ENCODE assay signal across 11 mouse cellular contexts in the genomic region with DNA sequence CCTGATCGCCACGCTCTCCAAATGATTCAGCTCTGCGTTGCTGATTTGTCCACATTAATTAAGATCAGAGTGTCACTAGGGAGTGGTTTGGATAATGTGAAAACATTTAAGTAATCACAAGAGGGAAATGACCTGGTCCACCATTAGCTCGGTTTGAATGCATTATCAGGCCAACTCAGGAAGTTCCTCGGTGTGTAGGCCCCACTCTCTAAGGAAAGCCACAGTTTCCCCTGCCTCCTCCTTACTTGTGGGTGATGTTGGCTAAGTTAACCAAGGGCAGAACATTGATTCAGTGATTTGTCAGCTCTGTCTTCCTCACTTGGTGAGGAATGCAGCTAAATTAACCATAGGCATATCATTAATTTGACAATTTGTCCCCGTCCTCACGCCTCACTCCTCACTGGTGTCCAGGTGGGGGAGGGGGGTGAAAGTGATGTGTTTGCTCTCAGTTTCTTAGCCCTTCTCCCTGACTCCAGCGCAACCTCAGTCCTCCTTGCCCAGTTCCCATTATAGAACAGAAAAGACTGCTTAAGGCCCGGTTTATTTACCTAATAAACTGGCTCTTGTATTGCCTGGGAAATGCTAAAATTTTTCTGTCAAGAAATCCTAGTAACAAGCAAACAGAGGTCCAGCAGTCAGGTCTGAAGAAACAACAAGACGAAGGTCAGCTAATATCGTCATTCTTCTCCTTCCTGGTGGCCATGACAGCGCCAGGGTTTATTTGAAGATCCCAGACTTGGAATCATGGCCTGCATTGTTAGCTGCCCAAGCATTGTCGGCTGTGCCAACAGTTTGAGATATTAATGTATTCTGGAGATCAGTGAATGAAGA.
DNase-seq lines count a peak whose midpoint lies in the region; ATAC-seq lines count a peak whose summit lies in the region.
"Had no signal": no experiment of that assay in that cellular context is flagged by ENCODE, and none has a peak within 500 bp of the region (broad histone marks: within the 10 kb centered on the region; RNA-seq: fewer than 3 reads in every experiment).

No protein-coding gene starts in this region.

- no peak overlapping the region for H3K4me3 ChIP-seq in forebrain, embryonic 14.5 days (ENCODE audit: low read depth, low read length)
- no peak overlapping the region for H3K4me3 ChIP-seq in limb, embryonic 12.5 days (replicated peaks)
- H3K4me3 ChIP-seq: erythroblast, embryonic 14.5 days had no signal

- H3K27ac ChIP-seq in forebrain, embryonic 14.5 days (ENCODE audit: low read depth, low read length): peak overlapping the region; percentile 79
- H3K27ac ChIP-seq in limb, embryonic 12.5 days: 0 out of 2 replicates have a peak overlapping the region, but pooled peaks have one; percentile 78

- H3K27me3 ChIP-seq in forebrain, embryonic 14.5 days (replicated peaks; ENCODE audit: control insufficient read depth, insufficient read depth, low read length): peaks cover 18% of the 10 kb centered on the region
- H3K27me3 ChIP-seq in limb, embryonic 12.5 days: peaks cover 17% of the 10 kb centered on the region; the same call in 1 of the 2 replicates

- WGBS in forebrain, embryonic 14.5 days: 17% methylated on average over 13 of the region's 13 CpGs
- 41% methylated on average over 13 of the region's 13 CpGs for WGBS in limb, embryonic 12.5 days

- H3K9ac ChIP-seq in forebrain, embryonic 14.5 days (ENCODE audit: low read length): peak overlapping the region; percentile 42; the same call in 1 of the 2 replicates
- H3K9ac ChIP-seq in limb, embryonic 12.5 days (replicated peaks): no peak overlapping the region

- no peaks in the 10 kb centered on the region for H3K36me3 ChIP-seq in forebrain, embryonic 14.5 days (ENCODE audit: control insufficient read depth, insufficient read depth, low read length)
- H3K36me3 ChIP-seq in limb, embryonic 12.5 days: no peaks in the 10 kb centered on the region

- 0 out of 2 replicates have a peak, but pooled peaks have one; percentile 10 for ATAC-seq in forebrain, embryonic 14.5 days
- ATAC-seq in limb, embryonic 12.5 days (ENCODE audit: insufficient number of reproducible peaks, insufficient read depth, low FRiP score, low TSS enrichment, low read depth): no peak
- no peak for ATAC-seq in cerebellum, adult (ENCODE audit: insufficient number of reproducible peaks, low FRiP score, low TSS enrichment)

- peak overlapping the region; percentile 40 for H3K4me2 ChIP-seq in forebrain, embryonic 14.5 days (ENCODE audit: low read length)
- H3K4me2 ChIP-seq in limb, embryonic 12.5 days: peak overlapping the region; percentile 20

- H3K9me3 ChIP-seq in forebrain, embryonic 14.5 days (replicated peaks; ENCODE audit: control insufficient read depth, low read length): no peaks in the 10 kb centered on the region
- H3K9me3 ChIP-seq in limb, embryonic 12.5 days: peaks cover 3% of the 10 kb centered on the region; the same call in 1 of the 2 replicates

- peaks cover 38% of the 10 kb centered on the region for H3K4me1 ChIP-seq in forebrain, embryonic 14.5 days (ENCODE audit: control insufficient read depth, insufficient read depth, low read length)
- H3K4me1 ChIP-seq in limb, embryonic 12.5 days (replicated peaks): peaks cover 44% of the 10 kb centered on the region

- DNase-seq in lung, postnatal 36 days: peak; percentile 14
- no peak for DNase-seq in lung, adult 18-20 months
- DNase-seq in forebrain, embryonic 14.5 days (ENCODE audit: low spot score): no peak
- peak; percentile 50 for DNase-seq in retina, postnatal 1 day
- no peak for DNase-seq in urinary bladder, postnatal 14 days (ENCODE audit: low spot score)
- no peak for DNase-seq in thymus, adult 18-20 months
- DNase-seq: cerebellum, adult 11-12 months; thymus, postnatal 14 days had no signal

Comparison
In these comparisons a context has a peak if more than half of its experiments do, and no peak if none do; other contexts are left out.
1. DNase-seq: peak in lung, postnatal 36 days (single experiment) and retina, postnatal 1 day (single experiment); none in lung, adult 18-20 months (0 of 2), forebrain, embryonic 14.5 days (single experiment), urinary bladder, postnatal 14 days (single experiment) and thymus, adult 18-20 months (0 of 2).